Mouse (Mus musculus): ENCODE measurements around the gene Defb38.

Defb38 gene

GRCm38 (mm10) chr8:19026466-19026865, at the start of gene Defb38:
TSS of gene Defb38 (minus strand) at chr8:19026566.
- DNase-seq (ENCODE audit: low read depth) = no peak

- DNase-seq (ENCODE audit: low read depth) = no peak
Observed at GRCm38 (mm10) chr8:19066013-19066412, 39.6 kb upstream of the Defb38 start.

- DNase-seq (ENCODE audit: low read depth) = no peak
Observed at GRCm38 (mm10) chr8:19064710-19065109, 38.3 kb upstream of the Defb38 start, which contains the start of gene Defb39. TSS of gene Defb39 (minus strand) at chr8:19064810.

GRCm38 (mm10) chr8:19062891-19063290, 36.5 kb upstream of the Defb38 start:
- DNase-seq (ENCODE audit: low read depth) = no peak

GRCm38 (mm10) chr8:19045242-19045641, 18.9 kb upstream of the Defb38 start:
- no peak for DNase-seq (ENCODE audit: low read depth)

Data from fibroblast of lung, adult 2 months (primary cell).